Mouse (Mus musculus): ENCODE results near the gene Gpbp1. TPM values are rescaled to one million over a fixed set of nuclear protein-coding genes. Genes with fewer than 3 reads are reported as not detected.

The Gpbp1 gene
- total and polyA plus RNA-seq, 3 experiments, result 43.3 to 99.6 (median 96.1) TPM

GRCm38 (mm10) chr13:111488651-111489501 is 1.0 kb downstream of the Gpbp1 start:
- peak overlapping the region; percentile 72 to 99 (median 73) for H3K4me3 ChIP-seq (replicated peaks in 1 of 3; ENCODE audit: low read depth in 2 of 3, low read length in 2 of 3, poor library complexity in 1 of 3)
- peak overlapping the region; percentile 40; the same call in 1 of the 2 replicates for H3K27ac ChIP-seq (ENCODE audit: insufficient read depth, low read depth)
- DNase-seq (ENCODE audit: extremely low read depth), result peak; percentile 25
- H3K9me3 ChIP-seq (replicated peaks; ENCODE audit: low read length), result no peaks in the 10 kb centered on the region
- peaks cover 2 to 12% of the 10 kb centered on the region in 2 experiments; a peak in 3 of 4 replicates for H3K4me1 ChIP-seq (ENCODE audit: control insufficient read depth in 1 of 2, insufficient read depth in 2 of 2)
- peak; percentile 64 for TF ChIP-seq MXI1 (IDR thresholded peaks at IDR 0.05; ENCODE audit: low read depth, low read length)
- peak; percentile 26; the same call in 1 of the 2 replicates for TF ChIP-seq POLR2A (IDR thresholded peaks at IDR 0.05; ENCODE audit: low read depth, low read length)
- no peak for TF ChIP-seq SMC3 (IDR thresholded peaks at IDR 0.05; ENCODE audit: low read depth, low read length)
- TF ChIP-seq GABPA (IDR thresholded peaks at IDR 0.05; ENCODE audit: insufficient replicate concordance, low read depth, low read length), result no peak
- no peak for TF ChIP-seq ELF1 (IDR thresholded peaks at IDR 0.05; ENCODE audit: low read depth, low read length)
- peak; percentile 82 for TF ChIP-seq UBTF (IDR thresholded peaks at IDR 0.05; ENCODE audit: low read depth, low read length)
- 0 out of 2 replicates have a peak, but pooled peaks have one; percentile 66 for TF ChIP-seq SIN3A (IDR thresholded peaks at IDR 0.05; ENCODE audit: low read length)
- TF ChIP-seq RAD21 (IDR thresholded peaks at IDR 0.05; ENCODE audit: low read depth, low read length), result no peak
- TF ChIP-seq IRF4 (IDR thresholded peaks at IDR 0.05; ENCODE audit: low read depth, low read length), result no peak
- no peak for TF ChIP-seq MAZ (IDR thresholded peaks at IDR 0.05; ENCODE audit: low read depth, low read length)
- no peak for TF ChIP-seq NRF1 (IDR thresholded peaks at IDR 0.05; ENCODE audit: low read depth, low read length)
- TF ChIP-seq TBP (conservative IDR thresholded peaks at IDR 0.05; ENCODE audit: low read depth, low read length), result no peak
- no peak for TF ChIP-seq CHD1 (IDR thresholded peaks at IDR 0.05; ENCODE audit: low read depth, low read length)
- TF ChIP-seq BHLHE40 (IDR thresholded peaks at IDR 0.05; ENCODE audit: low read depth, low read length), result no peak
- TF ChIP-seq JUN (IDR thresholded peaks at IDR 0.05; ENCODE audit: insufficient read depth, low read depth, low read length), result no peak
- TF ChIP-seq MEF2A (IDR thresholded peaks at IDR 0.05; ENCODE audit: borderline replicate concordance, low read depth, low read length), result 0 out of 2 replicates have a peak, but pooled peaks have one; percentile 10
- no peak for TF ChIP-seq USF2 (conservative IDR thresholded peaks at IDR 0.05; ENCODE audit: low read depth, low read length)
- H3K36me3 ChIP-seq (replicated peaks in 1 of 2; ENCODE audit: control insufficient read depth in 1 of 2, insufficient read depth in 1 of 2, low read length in 1 of 2), result peaks cover 2 to 3% of the 10 kb centered on the region in 2 experiments
- dilution Hi-C loops (cut with MboI; ENCODE audit: extremely low pct_ligation_motif_present, extremely low pct_unique_long_range_greater_than_20kb, low sequenced_read_pairs), result no loop called here
- peaks cover 38% of the 10 kb centered on the region for H3K79me2 ChIP-seq (replicated peaks; ENCODE audit: control insufficient read depth, extremely low read depth, insufficient read depth, poor library complexity, severe bottlenecking)
- peak overlapping the region; percentile 99 for H3K9ac ChIP-seq (ENCODE audit: insufficient read depth, low read depth)
- in situ Hi-C loops (cut with MboI; ENCODE audit: low pct_ligation_motif_present, low pct_unique_long_range_greater_than_20kb, low sequenced_read_pairs), result loop anchor here (10.0 kb wide), 1 partner anchor 256 kb away; no protein-coding TSS in a partner anchor
- H3K4me2 ChIP-seq (ENCODE audit: insufficient read depth, low read depth, poor library complexity, severe bottlenecking), result peak overlapping the region; percentile 61; the same call in 1 of the 2 replicates
- H3K27me3 ChIP-seq (replicated peaks), result peaks cover 26% of the 10 kb centered on the region

GRCm38 (mm10) chr13:111477695-111478094 is 12.2 kb downstream of the Gpbp1 start:
- peaks cover 90% of the 10 kb centered on the region for H3K79me2 ChIP-seq (replicated peaks; ENCODE audit: control insufficient read depth, extremely low read depth, insufficient read depth, poor library complexity, severe bottlenecking)
- dilution Hi-C loops (cut with MboI; ENCODE audit: extremely low pct_ligation_motif_present, extremely low pct_unique_long_range_greater_than_20kb, low sequenced_read_pairs) (no loop called here), in situ Hi-C loops (cut with MboI; ENCODE audit: low pct_ligation_motif_present, low pct_unique_long_range_greater_than_20kb, low sequenced_read_pairs) (no loop called here)
- H3K27ac ChIP-seq (ENCODE audit: insufficient read depth, low read depth), result no peak overlapping the region
- peaks cover 7 to 47% of the 10 kb centered on the region in 2 experiments for H3K36me3 ChIP-seq (replicated peaks in 1 of 2; ENCODE audit: control insufficient read depth in 1 of 2, insufficient read depth in 1 of 2, low read length in 1 of 2)
- H3K9ac ChIP-seq (ENCODE audit: insufficient read depth, low read depth), result no peak overlapping the region
- peaks cover 0 to 72% of the 10 kb centered on the region in 2 experiments; a peak in 2 of 4 replicates for H3K4me1 ChIP-seq (ENCODE audit: control insufficient read depth in 1 of 2, insufficient read depth in 2 of 2)
- no peaks in the 10 kb centered on the region for H3K27me3 ChIP-seq (replicated peaks)
- no peak overlapping the region for H3K4me3 ChIP-seq (replicated peaks in 1 of 3; ENCODE audit: low read depth in 2 of 3, low read length in 2 of 3, poor library complexity in 1 of 3)
- H3K4me2 ChIP-seq (ENCODE audit: insufficient read depth, low read depth, poor library complexity, severe bottlenecking), result peak overlapping the region; percentile 61; the same call in 1 of the 2 replicates
- DNase-seq (ENCODE audit: extremely low read depth), result no peak
- TF ChIP-seq ETS1 (conservative IDR thresholded peaks at IDR 0.05; ENCODE audit: low read depth, low read length) (no peak), ZMIZ1 (IDR thresholded peaks at IDR 0.05; ENCODE audit: low read depth, low read length) (no peak), MXI1 (IDR thresholded peaks at IDR 0.05; ENCODE audit: low read depth, low read length) (no peak), POLR2AphosphoS2 (IDR thresholded peaks at IDR 0.05; ENCODE audit: low read depth, low read length) (no peak), KAT2A (IDR thresholded peaks at IDR 0.05; ENCODE audit: insufficient replicate concordance, low read length) (no peak), HCFC1 (IDR thresholded peaks at IDR 0.05; ENCODE audit: low read depth, low read length) (no peak), NELFE (IDR thresholded peaks at IDR 0.05; ENCODE audit: low read depth, low read length) (no peak), EP300 (IDR thresholded peaks at IDR 0.05; ENCODE audit: low read length) (no peak), UBTF (IDR thresholded peaks at IDR 0.05; ENCODE audit: low read depth, low read length) (no peak), NRF1 (IDR thresholded peaks at IDR 0.05; ENCODE audit: low read depth, low read length) (no peak), ZC3H11A (IDR thresholded peaks at IDR 0.05; ENCODE audit: low read depth, low read length) (no peak), JUND (conservative IDR thresholded peaks at IDR 0.05; ENCODE audit: low read depth, low read length) (no peak), ZNF384 (IDR thresholded peaks at IDR 0.05; ENCODE audit: low read depth, low read length) (no peak)
- H3K9me3 ChIP-seq (replicated peaks; ENCODE audit: low read length), result no peaks in the 10 kb centered on the region
